Mouse (Mus musculus): ENCODE measurements at regions not wholly inside any gene's neighbourhood (a gene's known extent, or its start where the extent isn't known, plus 50 kb on each side); places are given as distances from the start of the nearest gene placed in this dataset.

- Histone ChIP-seq H3K27me3 (replicated peaks) (no peaks in the 10 kb centered on the region), H3K9me3 (peaks cover 9% of the 10 kb centered on the region; the same call in 1 of the 2 replicates), H3K4me2 (replicated peaks) (no peak overlapping the region), H3K9ac (no peak overlapping the region), H3K4me3 (no peak overlapping the region), H3K27ac (no peak overlapping the region), H3K36me3 (no peaks in the 10 kb centered on the region), H3K4me1 (no peaks in the 10 kb centered on the region)
- no peak for ATAC-seq (ENCODE audit: low FRiP score, low read depth)
- WGBS, result 61% methylated on average over 8 of the region's 8 CpGs
Observed at GRCm38 (mm10) chr3:39335612-39336230, 449.0 kb downstream of the Fat4 start.

GRCm38 (mm10) chr3:39341161-39341687 is 454.5 kb downstream of the Fat4 start:
- Histone ChIP-seq H3K9me3 (no peaks in the 10 kb centered on the region), H3K4me3 (no peak overlapping the region), H3K27ac (no peak overlapping the region), H3K9ac (no peak overlapping the region), H3K36me3 (no peaks in the 10 kb centered on the region), H3K4me1 (no peaks in the 10 kb centered on the region), H3K27me3 (replicated peaks) (no peaks in the 10 kb centered on the region), H3K4me2 (replicated peaks) (no peak overlapping the region)
- 78% methylated on average over 3 of the region's 3 CpGs for WGBS
- no peak for ATAC-seq (ENCODE audit: low FRiP score, low read depth)

DNA sequence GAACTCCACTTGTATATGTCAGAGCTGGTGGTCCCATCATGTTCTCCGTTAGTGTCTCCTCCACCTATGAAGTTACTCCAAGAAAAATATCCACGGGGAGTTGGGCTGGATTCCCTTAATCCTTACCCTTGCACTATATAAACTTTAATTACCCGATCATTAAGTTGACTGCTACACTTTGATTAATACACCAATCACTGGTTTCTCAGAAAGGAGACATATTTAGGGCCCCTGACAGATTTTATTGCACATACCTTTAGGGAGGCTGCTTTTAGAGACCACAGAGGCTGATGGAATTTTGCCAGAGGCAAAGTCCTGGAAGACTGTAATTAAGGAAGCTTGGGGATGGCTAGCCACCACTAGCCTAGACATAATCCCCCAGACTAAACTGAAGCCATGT is 457.3 kb downstream of the Fat4 start:
- 73% methylated on average over 3 of the region's 3 CpGs for WGBS

GRCm38 (mm10) chr3:39347578-39347977 is 460.8 kb downstream of the Fat4 start:
- Histone ChIP-seq H3K27ac (no peak overlapping the region), H3K27me3 (replicated peaks) (no peaks in the 10 kb centered on the region), H3K4me2 (replicated peaks) (no peak overlapping the region), H3K4me3 (no peak overlapping the region), H3K4me1 (no peaks in the 10 kb centered on the region), H3K9ac (no peak overlapping the region), H3K36me3 (no peaks in the 10 kb centered on the region), H3K9me3 (no peaks in the 10 kb centered on the region)
- ATAC-seq (ENCODE audit: low FRiP score, low read depth), result no peak
- WGBS, result 96% methylated on average over 4 of the region's 4 CpGs

More for the DNA sequence above, 457.3 kb downstream of the Fat4 start:
- H3K4me1 ChIP-seq, result no peaks in the 10 kb centered on the region
- no peaks in the 10 kb centered on the region for H3K27me3 ChIP-seq (replicated peaks)
- no peak overlapping the region for H3K4me2 ChIP-seq (replicated peaks)
- no peak overlapping the region for H3K9ac ChIP-seq
- H3K36me3 ChIP-seq, result no peaks in the 10 kb centered on the region
- no peaks in the 10 kb centered on the region for H3K9me3 ChIP-seq
- H3K27ac ChIP-seq, result no peak overlapping the region
- no peak for ATAC-seq (ENCODE audit: low FRiP score, low read depth)
- no peak overlapping the region for H3K4me3 ChIP-seq

DNA sequence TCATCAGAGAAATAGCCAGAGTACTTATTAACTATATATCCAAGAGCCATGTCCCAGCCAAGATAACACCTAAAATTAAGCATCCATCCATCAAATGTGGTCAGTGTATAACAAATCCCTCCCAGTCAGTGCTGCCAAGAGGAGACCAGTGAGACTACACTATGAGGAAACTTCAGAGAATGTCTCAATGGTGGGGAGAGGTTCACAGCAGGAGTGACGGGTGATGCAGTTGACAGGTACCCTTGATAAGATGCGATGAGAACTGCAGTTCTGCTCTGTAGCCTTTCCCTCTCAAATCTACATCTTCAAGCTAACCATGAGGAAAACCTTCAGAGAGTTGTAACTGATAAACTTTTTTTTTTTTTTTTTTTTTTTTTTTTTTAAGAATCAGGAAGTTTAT is 470.3 kb downstream of the Fat4 start:
- H3K36me3 ChIP-seq, result no peaks in the 10 kb centered on the region
- no peak overlapping the region for H3K4me3 ChIP-seq
- H3K27ac ChIP-seq, result no peak overlapping the region
- H3K9me3 ChIP-seq, result no peaks in the 10 kb centered on the region
- WGBS, result 85% methylated on average over 2 of the region's 2 CpGs
- H3K27me3 ChIP-seq (replicated peaks), result no peaks in the 10 kb centered on the region
- ATAC-seq (ENCODE audit: low FRiP score, low read depth), result no peak
- H3K9ac ChIP-seq, result no peak overlapping the region
- no peak overlapping the region for H3K4me2 ChIP-seq (replicated peaks)
- no peaks in the 10 kb centered on the region for H3K4me1 ChIP-seq

- Histone ChIP-seq H3K9ac (no peak overlapping the region), H3K4me3 (no peak overlapping the region), H3K4me1 (no peaks in the 10 kb centered on the region), H3K4me2 (replicated peaks) (no peak overlapping the region), H3K9me3 (no peaks in the 10 kb centered on the region), H3K36me3 (no peaks in the 10 kb centered on the region), H3K27me3 (replicated peaks) (no peaks in the 10 kb centered on the region), H3K27ac (no peak overlapping the region)
- 63% methylated on average over 2 of the region's 2 CpGs for WGBS
- no peak; the same call in 1 of the 2 replicates for ATAC-seq (ENCODE audit: low FRiP score, low read depth)
Observed at GRCm38 (mm10) chr3:39360278-39360677, 473.5 kb downstream of the Fat4 start.

DNA sequence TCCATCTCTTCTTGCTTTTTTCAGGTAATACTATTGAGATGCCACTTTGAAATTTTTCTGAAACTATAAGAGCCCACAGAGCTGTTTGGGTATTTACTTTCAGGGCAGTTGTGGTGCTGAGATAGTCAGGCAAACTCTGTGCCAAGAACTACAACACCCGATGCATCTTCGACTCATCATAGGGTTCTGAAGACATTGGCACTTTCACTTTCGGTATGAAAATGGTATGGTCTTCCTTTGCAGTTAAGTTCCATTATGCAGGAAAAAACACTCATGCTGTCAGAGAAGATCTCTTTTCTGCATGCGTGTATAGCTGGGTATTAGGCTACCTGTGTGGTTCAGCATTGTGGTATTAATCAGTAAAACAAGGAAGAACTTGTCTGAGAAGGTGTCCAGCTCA is 484.2 kb downstream of the Fat4 start:
- Histone ChIP-seq H3K4me3 (no peak overlapping the region), H3K9me3 (no peaks in the 10 kb centered on the region), H3K27me3 (replicated peaks) (no peaks in the 10 kb centered on the region), H3K36me3 (no peaks in the 10 kb centered on the region), H3K4me1 (no peaks in the 10 kb centered on the region), H3K9ac (no peak overlapping the region), H3K4me2 (replicated peaks) (no peak overlapping the region), H3K27ac (no peak overlapping the region)
- ATAC-seq (ENCODE audit: low FRiP score, low read depth), result no peak
- WGBS, result 94% methylated on average over 4 of the region's 4 CpGs

GRCm38 (mm10) chr3:39372426-39372950 is 485.7 kb downstream of the Fat4 start:
- Histone ChIP-seq H3K27me3 (replicated peaks) (no peaks in the 10 kb centered on the region), H3K36me3 (no peaks in the 10 kb centered on the region), H3K4me1 (no peaks in the 10 kb centered on the region), H3K27ac (no peak overlapping the region), H3K4me3 (no peak overlapping the region), H3K9ac (no peak overlapping the region), H3K4me2 (replicated peaks) (no peak overlapping the region), H3K9me3 (no peaks in the 10 kb centered on the region)
- 88% methylated on average over 10 of the region's 10 CpGs for WGBS
- no peak for ATAC-seq (ENCODE audit: low FRiP score, low read depth)

DNA sequence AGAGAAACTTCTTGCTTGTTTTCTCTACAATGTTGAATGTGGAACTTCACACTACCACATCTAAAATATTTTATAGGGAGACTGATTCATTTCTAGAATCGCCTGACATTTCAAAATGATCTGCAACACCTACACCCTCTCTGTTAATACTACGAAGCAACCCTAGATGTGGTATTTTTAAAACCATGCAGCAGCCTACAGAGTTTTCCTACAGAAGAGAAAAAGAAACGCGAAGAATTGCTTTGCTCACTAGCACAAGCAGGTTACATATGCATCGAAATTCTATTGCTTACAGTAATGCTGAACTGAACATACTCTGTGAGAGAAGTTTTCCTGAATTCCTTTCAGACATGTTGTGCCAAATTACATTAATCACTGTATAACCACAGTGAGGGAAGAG is 488.7 kb downstream of the Fat4 start:
- Histone ChIP-seq H3K4me2 (replicated peaks) (no peak overlapping the region), H3K4me1 (no peaks in the 10 kb centered on the region), H3K9ac (no peak overlapping the region), H3K4me3 (no peak overlapping the region), H3K9me3 (no peaks in the 10 kb centered on the region), H3K27me3 (replicated peaks) (no peaks in the 10 kb centered on the region), H3K36me3 (no peaks in the 10 kb centered on the region), H3K27ac (no peak overlapping the region)
- 92% methylated on average over 5 of the region's 5 CpGs for WGBS
- no peak for ATAC-seq (ENCODE audit: low FRiP score, low read depth)

- ATAC-seq (ENCODE audit: low FRiP score, low read depth), result no peak
Observed at GRCm38 (mm10) chr3:39388491-39388890, 501.8 kb downstream of the Fat4 start.

DNA sequence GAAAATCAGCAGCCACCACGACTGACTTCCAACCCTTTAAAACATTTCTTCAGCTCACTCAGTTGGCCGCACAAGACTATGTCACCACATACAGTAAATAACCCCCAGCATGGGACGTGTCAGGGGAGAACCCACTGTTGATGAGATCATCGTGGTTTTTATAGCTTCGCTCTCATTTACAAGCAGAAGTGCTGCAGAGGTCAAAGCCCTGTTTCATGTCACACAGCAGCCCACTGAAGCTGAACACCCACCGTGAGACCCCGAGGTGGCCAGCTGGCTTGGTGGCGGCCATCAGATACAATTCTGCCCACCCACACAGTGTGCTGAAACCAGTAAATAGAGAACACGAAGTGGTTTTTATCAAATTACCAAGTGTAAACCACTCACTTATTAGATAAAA is 503.7 kb downstream of the Fat4 start:
- WGBS, result 51% methylated on average over 9 of the region's 9 CpGs
- H3K4me3 ChIP-seq, result no peak overlapping the region
- H3K36me3 ChIP-seq, result no peaks in the 10 kb centered on the region
- H3K27ac ChIP-seq, result no peak overlapping the region
- no peak for ATAC-seq (ENCODE audit: low FRiP score, low read depth)
- H3K4me1 ChIP-seq, result no peaks in the 10 kb centered on the region
- H3K27me3 ChIP-seq (replicated peaks), result no peaks in the 10 kb centered on the region
- no peak overlapping the region for H3K9ac ChIP-seq
- no peaks in the 10 kb centered on the region for H3K9me3 ChIP-seq
- H3K4me2 ChIP-seq (replicated peaks), result no peak overlapping the region

More at GRCm38 (mm10) chr3:39388491-39388890, 501.8 kb downstream of the Fat4 start:
- 72% methylated on average over 1 of the region's 1 CpGs for WGBS
- Histone ChIP-seq H3K4me2 (replicated peaks) (no peak overlapping the region), H3K4me3 (no peak overlapping the region), H3K9me3 (no peaks in the 10 kb centered on the region), H3K4me1 (no peaks in the 10 kb centered on the region), H3K9ac (no peak overlapping the region), H3K27me3 (replicated peaks) (no peaks in the 10 kb centered on the region), H3K27ac (no peak overlapping the region), H3K36me3 (no peaks in the 10 kb centered on the region)

- no peaks in the 10 kb centered on the region for H3K36me3 ChIP-seq
- H3K27me3 ChIP-seq (replicated peaks), result no peaks in the 10 kb centered on the region
- no peak overlapping the region for H3K27ac ChIP-seq
- H3K4me2 ChIP-seq (replicated peaks), result no peak overlapping the region
- H3K4me1 ChIP-seq, result no peaks in the 10 kb centered on the region
- 77% methylated on average over 2 of the region's 2 CpGs for WGBS
- no peaks in the 10 kb centered on the region for H3K9me3 ChIP-seq
- no peak overlapping the region for H3K4me3 ChIP-seq
- no peak for ATAC-seq (ENCODE audit: low FRiP score, low read depth)
- H3K9ac ChIP-seq, result no peak overlapping the region
Observed at GRCm38 (mm10) chr3:39392053-39392452, 505.3 kb downstream of the Fat4 start.

- H3K4me3 ChIP-seq, result no peak overlapping the region
- no peak for ATAC-seq (ENCODE audit: low FRiP score, low read depth)
- no peaks in the 10 kb centered on the region for H3K36me3 ChIP-seq
- no peak overlapping the region for H3K27ac ChIP-seq
- no peaks in the 10 kb centered on the region for H3K4me1 ChIP-seq
- no peaks in the 10 kb centered on the region for H3K9me3 ChIP-seq
- H3K27me3 ChIP-seq (replicated peaks), result no peaks in the 10 kb centered on the region
- no peak overlapping the region for H3K4me2 ChIP-seq (replicated peaks)
- no peak overlapping the region for H3K9ac ChIP-seq
Observed at GRCm38 (mm10) chr3:39396672-39397071, 509.9 kb downstream of the Fat4 start.

Data from neural tube, embryonic 12.5 days (tissue).